Mouse (Mus musculus): ENCODE data around the gene Ebf1. TPM values are rescaled to one million over a fixed set of nuclear protein-coding genes. Genes with fewer than 3 reads are reported as not detected.

Ebf1 gene
- total and polyA plus RNA-seq, 3 experiments: 0.04 TPM; not detected in 2

GRCm38 (mm10) chr11:44616078-44616787 is 884 bp upstream of the Ebf1 start:
- no peaks in the 10 kb centered on the region for H3K36me3 ChIP-seq (ENCODE audit: control insufficient read depth in 1 of 2, insufficient read depth in 2 of 2, low read length in 2 of 2)
- no peak overlapping the region for H3K27ac ChIP-seq (ENCODE audit: control insufficient read depth, low read depth, low read length)
- no peaks in the 10 kb centered on the region for H3K27me3 ChIP-seq (ENCODE audit: control insufficient read depth in 1 of 2, insufficient read depth in 2 of 2, low read length in 2 of 2)
- no peaks in the 10 kb centered on the region for H3K4me1 ChIP-seq (ENCODE audit: control insufficient read depth in 1 of 2, insufficient read depth in 2 of 2, low read length in 2 of 2)
- H3K4me3 ChIP-seq (ENCODE audit: control insufficient read depth in 1 of 2, insufficient read depth in 1 of 2, low read depth in 2 of 2, low read length in 2 of 2): no peak overlapping the region
- TF ChIP-seq NRF1 (IDR thresholded peaks at IDR 0.05; ENCODE audit: insufficient read depth, low read depth, low read length, poor library complexity, severe bottlenecking) (no peak), CTCF (IDR thresholded peaks at IDR 0.05 in 2 of 3, conservative IDR thresholded peaks at IDR 0.05 in 1 of 3; ENCODE audit: control insufficient read depth in 1 of 3, insufficient read depth in 1 of 3, low read depth in 2 of 3, low read length in 3 of 3, poor library complexity in 1 of 3, severe bottlenecking in 1 of 3) (no peak), BHLHE40 (IDR thresholded peaks at IDR 0.05; ENCODE audit: borderline replicate concordance, low read depth, low read length) (no peak), GATA1 (IDR thresholded peaks at IDR 0.05; ENCODE audit: low read depth, low read length) (no peak), TBP (IDR thresholded peaks at IDR 0.05; ENCODE audit: low read depth, low read length) (no peak), USF2 (IDR thresholded peaks at IDR 0.05; ENCODE audit: borderline replicate concordance in 1 of 2, insufficient read depth in 1 of 2, low read depth in 1 of 2, low read length in 2 of 2) (no peak), MAX (IDR thresholded peaks at IDR 0.05; ENCODE audit: low read length) (no peak), ZC3H11A (IDR thresholded peaks at IDR 0.05; ENCODE audit: low read depth, low read length) (no peak), POLR2AphosphoS5 (IDR thresholded peaks at IDR 0.05; ENCODE audit: borderline replicate concordance, low read depth, low read length) (no peak), KAT2A (conservative IDR thresholded peaks at IDR 0.05; ENCODE audit: low read depth, low read length) (no peak), ZNF384 (IDR thresholded peaks at IDR 0.05; ENCODE audit: low read depth, low read length) (no peak), CHD2 (IDR thresholded peaks at IDR 0.05; ENCODE audit: low read length) (no peak), MYC (IDR thresholded peaks at IDR 0.05; ENCODE audit: low read depth, low read length) (no peak), ELF1 (IDR thresholded peaks at IDR 0.05; ENCODE audit: low read depth, low read length) (no peak), HCFC1 (IDR thresholded peaks at IDR 0.05; ENCODE audit: low read depth, low read length) (no peak), ZMIZ1 (IDR thresholded peaks at IDR 0.05; ENCODE audit: low read depth, low read length) (no peak), E2F4 (IDR thresholded peaks at IDR 0.05; ENCODE audit: borderline replicate concordance, low read depth, low read length) (no peak), MXI1 (IDR thresholded peaks at IDR 0.05; ENCODE audit: low read depth, low read length) (no peak)
- DNase-seq (ENCODE audit: low read depth, low spot score): no peak
- no peaks in the 10 kb centered on the region for H3K9me3 ChIP-seq (replicated peaks; ENCODE audit: insufficient read depth, low read length)
- no peak overlapping the region for H3K9ac ChIP-seq (ENCODE audit: control insufficient read depth, low read depth, low read length, poor library complexity, severe bottlenecking)
- no peaks in the 10 kb centered on the region for H3K79me2 ChIP-seq (ENCODE audit: control insufficient read depth, insufficient read depth, low read length, poor library complexity)

Measured in MEL (cell line).